Mouse (Mus musculus) ES-E14 (cell line): Measurements from ENCODE around the gene Slc12a3. TPM values are rescaled to one million over a fixed set of nuclear protein-coding genes. Genes with fewer than 3 reads are reported as not detected.

Source experiments
- DNase-seq: peaks from one replicate; pipeline ENCODE4 v3.0.0-alpha.2; 2013; ENCODE audit warnings: low read depth, low spot score
- H3K27ac ChIP-seq: 2 replicates; pipeline ENCODE4 v1.5.1; 2012; ENCODE audit warnings: low read depth, mild to moderate bottlenecking, low read length, moderate library complexity, mixed read lengths; ENCODE audit not compliant: poor library complexity, insufficient read depth, severe bottlenecking
- H3K36me3 ChIP-seq: 2 replicates; pipeline ENCODE4 v1.6.1; 2012; ENCODE audit warnings: mild to moderate bottlenecking, low read length, moderate library complexity, mixed read lengths; ENCODE audit not compliant: control insufficient read depth, poor library complexity, insufficient read depth, severe bottlenecking
- H3K4me1 ChIP-seq, 2 experiments: fragments of 150-350 bp in 1 of 2; sonication (generic) in 1 of 2; 2 replicates each; pipeline ENCODE4 v1.6.1; 2012; ENCODE audit warnings: low read length in 2 of 2, mild to moderate bottlenecking in 1 of 2, mixed read lengths in 1 of 2; ENCODE audit not compliant: control insufficient read depth in 2 of 2, insufficient read depth in 2 of 2, poor library complexity in 1 of 2
- H3K4me3 ChIP-seq, 2 experiments: fragments of 150-350 bp in 1 of 2; sonication (generic) in 1 of 2; 2 replicates each; pipeline ENCODE4 v1.5.1; 2012; ENCODE audit warnings: low read length in 2 of 2, low read depth in 1 of 2, mild to moderate bottlenecking in 1 of 2, mixed read lengths in 1 of 2; ENCODE audit not compliant: insufficient read depth in 1 of 2, poor library complexity in 1 of 2, severe bottlenecking in 1 of 2
- H3K9ac ChIP-seq: 2 replicates; pipeline ENCODE4 v1.6.1; 2012; ENCODE audit warnings: low read depth, mild to moderate bottlenecking, low read length, mixed read lengths; ENCODE audit not compliant: poor library complexity, insufficient read depth, severe bottlenecking
- H3K9me3 ChIP-seq: fragments of 150-350 bp; sonication (generic); 2 replicates; pipeline ENCODE4 v1.6.1; 2012; ENCODE audit warnings: low read depth, mild to moderate bottlenecking, low read length; ENCODE audit not compliant: control insufficient read depth, insufficient read depth
- CHD2 ChIP-seq: IDR thresholded peaks from 2 replicates; pipeline ENCODE4 v1.6.1; 2014; ENCODE audit warnings: mild to moderate bottlenecking, low read depth, low read length, inconsistent platforms
- HCFC1 ChIP-seq: IDR thresholded peaks from 2 replicates; pipeline ENCODE4 v1.6.1; 2012; ENCODE audit warnings: low read length, inconsistent platforms, borderline replicate concordance; ENCODE audit not compliant: insufficient read depth
- MAFK ChIP-seq: IDR thresholded peaks from 2 replicates; pipeline ENCODE4 v1.6.1; 2014; ENCODE audit warnings: mild to moderate bottlenecking, low read depth, low read length, inconsistent platforms; ENCODE audit not compliant: insufficient read depth
- ZC3H11A ChIP-seq: IDR thresholded peaks from 2 replicates; pipeline ENCODE4 v1.6.1; 2012; ENCODE audit warnings: low read depth, mild to moderate bottlenecking, inconsistent platforms, low read length, borderline replicate concordance
- ZNF384 ChIP-seq: IDR thresholded peaks from 2 replicates; pipeline ENCODE4 v1.6.1; 2012; ENCODE audit warnings: low read depth, low read length, inconsistent platforms
- in situ Hi-C, 2 experiments: fragments of 600-800 bp; cut with MboI; formaldehyde crosslinking; loops; one replicate each; pipeline ENCODE4 v1.15.1; 2025; ENCODE audit warnings: low sequenced_read_pairs in 2 of 2, inconsistent platforms in 1 of 2; ENCODE audit not compliant: unreplicated experiment in 2 of 2
- total RNA-seq: library from RNA; depleted of rRNA; stranded (reverse); fragments of 300-350 nt; gene quantifications from 2 replicates; pipeline ENCODE4 v1.2.3, GENCODE M21; 2012

Slc12a3 gene
- total RNA-seq, 1 experiment: 0.94 TPM

- Histone ChIP-seq H3K36me3 (no peaks in the 10 kb centered on the region), H3K4me1 (peaks cover 0 to 4% of the 10 kb centered on the region in 2 experiments; a peak in 1 of 4 replicates), H3K9me3 (no peaks in the 10 kb centered on the region), H3K27ac (no peak overlapping the region), H3K9ac (no peak overlapping the region), H3K4me3 (no peak overlapping the region)
- DNase-seq: no peak
- in situ Hi-C loops: no loop called here
- TF ChIP-seq ZNF384: no peak
- TF ChIP-seq MAFK: no peak
Observed at GRCm38 (mm10) chr8:94345657-94346056, 16.7 kb downstream of the Slc12a3 start.

- peaks cover 0 to 4% of the 10 kb centered on the region in 2 experiments; a peak in 1 of 4 replicates for H3K4me1 ChIP-seq
- in situ Hi-C loops: no loop called here
- H3K27ac ChIP-seq: no peak overlapping the region
- no peaks in the 10 kb centered on the region for H3K9me3 ChIP-seq
- DNase-seq: no peak
- H3K36me3 ChIP-seq: no peaks in the 10 kb centered on the region
- no peak overlapping the region for H3K9ac ChIP-seq
- TF ChIP-seq HCFC1: no peak
- H3K4me3 ChIP-seq: no peak overlapping the region
Observed at GRCm38 (mm10) chr8:94346264-94346663, 17.3 kb downstream of the Slc12a3 start.

- TF ChIP-seq HCFC1 (no peak), ZC3H11A (no peak), MAFK (no peak), ZNF384 (no peak), CHD2 (no peak)
- in situ Hi-C loops: no loop called here
- Histone ChIP-seq H3K9me3 (no peaks in the 10 kb centered on the region), H3K4me1 (peaks cover 0 to 4% of the 10 kb centered on the region in 2 experiments; a peak in 1 of 4 replicates), H3K27ac (no peak overlapping the region), H3K9ac (no peak overlapping the region), H3K36me3 (no peaks in the 10 kb centered on the region), H3K4me3 (no peak overlapping the region)
- DNase-seq: no peak
Observed at GRCm38 (mm10) chr8:94348425-94348824, 19.4 kb downstream of the Slc12a3 start.

- Histone ChIP-seq H3K4me3 (no peak overlapping the region), H3K36me3 (no peaks in the 10 kb centered on the region), H3K27ac (no peak overlapping the region), H3K9me3 (no peaks in the 10 kb centered on the region), H3K4me1 (no peaks in the 10 kb centered on the region; a peak in 1 of 4 replicates), H3K9ac (no peak overlapping the region)
- in situ Hi-C loops: no loop called here
- TF ChIP-seq ZNF384: no peak
- no peak for TF ChIP-seq HCFC1
- no peak for TF ChIP-seq MAFK
- no peak for TF ChIP-seq ZC3H11A
- TF ChIP-seq CHD2: no peak
- DNase-seq: no peak
Observed at GRCm38 (mm10) chr8:94354069-94354531, 25.1 kb downstream of the Slc12a3 start.

- Histone ChIP-seq H3K4me1 (no peaks in the 10 kb centered on the region; a peak in 1 of 4 replicates), H3K9me3 (no peaks in the 10 kb centered on the region), H3K4me3 (no peak overlapping the region), H3K9ac (no peak overlapping the region), H3K36me3 (no peaks in the 10 kb centered on the region), H3K27ac (no peak overlapping the region)
- in situ Hi-C loops: no loop called here
- TF ChIP-seq ZC3H11A (no peak), ZNF384 (no peak), CHD2 (no peak), MAFK (no peak), HCFC1 (no peak)
- DNase-seq: no peak
Observed at GRCm38 (mm10) chr8:94354571-94354970, 25.6 kb downstream of the Slc12a3 start.
